Mouse (Mus musculus): ENCODE data around the gene C1s1.

DNA sequence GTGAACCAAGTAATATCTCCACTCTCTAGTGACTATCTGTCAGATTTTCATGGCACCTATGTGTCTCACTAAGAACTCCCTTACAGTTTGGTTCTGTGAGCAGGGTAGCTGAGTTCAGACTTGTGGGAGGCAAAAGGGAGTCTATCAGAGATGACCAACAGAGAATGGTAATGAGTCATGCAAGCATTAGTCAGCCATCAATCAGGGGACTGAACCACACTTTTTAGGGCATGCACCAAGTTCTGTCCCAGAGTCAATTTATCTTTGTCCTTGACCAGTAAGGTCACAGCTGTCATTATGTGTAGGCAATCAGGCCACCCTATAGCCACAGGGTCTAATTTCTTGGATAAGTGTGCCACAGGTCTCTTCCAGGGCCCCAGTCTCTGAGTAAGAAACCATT, 46.6 kb upstream of the C1s1 start:
- TF ChIP-seq CTCF (IDR thresholded peaks at IDR 0.05; ENCODE audit: low read depth) (no peak), EP300 (optimal IDR thresholded peaks at IDR 0.05) (no peak)
